Mouse (Mus musculus) cortical plate, adult 2 months (tissue): ENCODE measurements around the gene M1ap.

ENCODE experiments used
- CTCF ChIP-seq: fragments of 200-500 bp; IDR thresholded peaks from 2 replicates; pipeline ENCODE4 v1.5.1; 2011; ENCODE audit warnings: mild to moderate bottlenecking, control low read depth, low read length; ENCODE audit not compliant: insufficient read depth; ENCODE audit errors: extremely low read depth
- POLR2A ChIP-seq: fragments of 200-500 bp; IDR thresholded peaks from 2 replicates; pipeline ENCODE4 v1.6.1; 2011; ENCODE audit warnings: mild to moderate bottlenecking, low read length, control low read depth; ENCODE audit not compliant: insufficient read depth; ENCODE audit errors: extremely low read depth

- TF ChIP-seq CTCF (no peak), POLR2A (no peak)
Measured at GRCm38 (mm10) chr6:82927617-82928016, 19.1 kb upstream of the M1ap start.
